Comparison of ENCODE assay signal across 21 mouse cellular contexts in the genomic region with DNA sequence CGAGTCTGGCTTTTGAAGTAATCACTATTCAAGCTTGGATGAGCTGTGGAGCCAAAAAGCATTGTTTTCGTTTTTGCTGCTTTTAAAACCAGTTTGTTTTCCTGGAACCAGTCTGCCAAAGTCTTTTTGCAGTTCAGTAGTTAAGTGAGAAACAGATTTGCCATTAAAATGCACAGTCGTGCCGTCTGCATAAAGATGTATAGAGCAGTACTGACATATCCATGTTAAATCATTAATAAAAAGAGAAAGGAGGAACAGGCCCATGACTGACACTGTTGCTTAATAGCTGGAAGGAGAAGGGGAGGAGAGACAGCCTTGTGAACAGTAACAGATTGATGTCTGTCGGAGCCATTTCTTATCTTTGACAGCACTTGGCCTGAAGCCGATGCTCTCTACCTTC.
DNase-seq lines count a peak whose midpoint lies in the region; ATAC-seq and TF ChIP-seq lines count a peak whose summit lies in the region.
"Had no signal": no experiment of that assay in that cellular context is flagged by ENCODE, and none has a peak within 500 bp of the region (broad histone marks: within the 10 kb centered on the region; RNA-seq: fewer than 3 reads in every experiment).

No protein-coding gene starts in this region.

- peak; percentile 3 for DNase-seq in midbrain, embryonic 14.5 days
- no peak for DNase-seq in midbrain, embryonic 10.5 days (ENCODE audit: low spot score)
- DNase-seq in brain, embryonic 18.5 days (ENCODE audit: low read depth, low spot score), result peak; percentile 72
- peak; percentile 76 for DNase-seq in forebrain, postnatal 0 days
- DNase-seq in ovary, postnatal 36 days (ENCODE audit: low spot score), result no peak
- DNase-seq: adrenal gland, adult 2 months; adrenal gland, postnatal 25 days; cerebellum, adult 11 months; cerebellum, adult 8-10 months; cerebellum, postnatal 14 days; embryo, embryonic 11 days; gastrocnemius, adult 2 months; gastrocnemius, postnatal 25 days had no signal

- H3K4me3 ChIP-seq in hindbrain, embryonic 15.5 days, result no peak overlapping the region
- H3K4me3 ChIP-seq in hindbrain, embryonic 12.5 days, result no peak overlapping the region
- H3K4me3 ChIP-seq in midbrain, embryonic 14.5 days (replicated peaks; ENCODE audit: low read depth, low read length), result no peak overlapping the region
- H3K4me3 ChIP-seq in midbrain, embryonic 10.5 days, result no peak overlapping the region
- H3K4me3 ChIP-seq in forebrain, postnatal 0 days (ENCODE audit: low read depth, low read length), result no peak overlapping the region
- H3K4me3 ChIP-seq: embryonic facial prominence, embryonic 15.5 days; erythroblast, embryonic 14.5 days; gastrocnemius, adult 2 months; heart, embryonic 12.5 days; hindbrain, embryonic 10.5 days had no signal

- TF ChIP-seq CTCF in forebrain, postnatal 0 days (IDR thresholded peaks at IDR 0.05; ENCODE audit: low read depth), result no peak

- H3K27me3 ChIP-seq in hindbrain, embryonic 15.5 days, result no peaks in the 10 kb centered on the region
- no peaks in the 10 kb centered on the region for H3K27me3 ChIP-seq in hindbrain, embryonic 12.5 days
- no peaks in the 10 kb centered on the region for H3K27me3 ChIP-seq in midbrain, embryonic 14.5 days (ENCODE audit: control insufficient read depth, insufficient read depth, low read length)
- no peaks in the 10 kb centered on the region for H3K27me3 ChIP-seq in midbrain, embryonic 10.5 days (ENCODE audit: low read depth, poor library complexity, severe bottlenecking)
- H3K27me3 ChIP-seq in forebrain, postnatal 0 days (ENCODE audit: insufficient read depth, low read length), result no peaks in the 10 kb centered on the region
- H3K27me3 ChIP-seq: embryonic facial prominence, embryonic 15.5 days; heart, embryonic 12.5 days had no signal

- no peak overlapping the region for H3K27ac ChIP-seq in hindbrain, embryonic 15.5 days (replicated peaks)
- H3K27ac ChIP-seq in hindbrain, embryonic 12.5 days, result no peak overlapping the region
- H3K27ac ChIP-seq in midbrain, embryonic 14.5 days (replicated peaks; ENCODE audit: low read depth, low read length), result no peak overlapping the region
- H3K27ac ChIP-seq in midbrain, embryonic 10.5 days (replicated peaks), result no peak overlapping the region
- peak overlapping the region; percentile 36; the same call in 1 of the 2 replicates for H3K27ac ChIP-seq in forebrain, postnatal 0 days (ENCODE audit: low read depth, low read length)
- H3K27ac ChIP-seq: embryonic facial prominence, embryonic 15.5 days; gastrocnemius, adult 2 months; hindbrain, embryonic 10.5 days had no signal

- no peaks in the 10 kb centered on the region for H3K4me1 ChIP-seq in hindbrain, embryonic 15.5 days (replicated peaks)
- no peaks in the 10 kb centered on the region for H3K4me1 ChIP-seq in hindbrain, embryonic 12.5 days
- H3K4me1 ChIP-seq in midbrain, embryonic 14.5 days (ENCODE audit: control insufficient read depth, insufficient read depth, low read length), result no peaks in the 10 kb centered on the region
- no peaks in the 10 kb centered on the region for H3K4me1 ChIP-seq in midbrain, embryonic 10.5 days
- H3K4me1 ChIP-seq in forebrain, postnatal 0 days (ENCODE audit: insufficient read depth), result no peaks in the 10 kb centered on the region
- H3K4me1 ChIP-seq: embryonic facial prominence, embryonic 15.5 days; heart, embryonic 12.5 days; hindbrain, embryonic 10.5 days had no signal

- H3K36me3 ChIP-seq in hindbrain, embryonic 15.5 days, result no peaks in the 10 kb centered on the region
- H3K36me3 ChIP-seq in hindbrain, embryonic 12.5 days, result no peaks in the 10 kb centered on the region
- no peaks in the 10 kb centered on the region for H3K36me3 ChIP-seq in midbrain, embryonic 14.5 days (ENCODE audit: control insufficient read depth, insufficient read depth, low read length)
- H3K36me3 ChIP-seq in midbrain, embryonic 10.5 days, result no peaks in the 10 kb centered on the region
- no peaks in the 10 kb centered on the region for H3K36me3 ChIP-seq in forebrain, postnatal 0 days (ENCODE audit: insufficient read depth)
- H3K36me3 ChIP-seq: embryonic facial prominence, embryonic 15.5 days; heart, embryonic 12.5 days; hindbrain, embryonic 10.5 days had no signal

- no peaks in the 10 kb centered on the region for H3K9me3 ChIP-seq in hindbrain, embryonic 15.5 days
- no peaks in the 10 kb centered on the region for H3K9me3 ChIP-seq in hindbrain, embryonic 12.5 days (replicated peaks)
- H3K9me3 ChIP-seq in midbrain, embryonic 14.5 days (ENCODE audit: control insufficient read depth, low read length), result no peaks in the 10 kb centered on the region
- H3K9me3 ChIP-seq in midbrain, embryonic 10.5 days (replicated peaks), result no peaks in the 10 kb centered on the region
- H3K9me3 ChIP-seq in forebrain, postnatal 0 days (ENCODE audit: low read length), result no peaks in the 10 kb centered on the region
- H3K9me3 ChIP-seq: embryonic facial prominence, embryonic 15.5 days; heart, embryonic 12.5 days; hindbrain, embryonic 10.5 days had no signal

- WGBS in hindbrain, embryonic 15.5 days, result 50% methylated on average over 6 of the region's 6 CpGs
- WGBS in hindbrain, embryonic 12.5 days, result 70% methylated on average over 6 of the region's 6 CpGs
- 60% methylated on average over 6 of the region's 6 CpGs for WGBS in midbrain, embryonic 14.5 days
- WGBS in midbrain, embryonic 10.5 days, result 84% methylated on average over 6 of the region's 6 CpGs
- 29% methylated on average over 6 of the region's 6 CpGs for WGBS in forebrain, postnatal 0 days

- peak; percentile 42; the same call in 1 of the 2 replicates for ATAC-seq in hindbrain, embryonic 15.5 days (ENCODE audit: low FRiP score, low read depth)
- no peak for ATAC-seq in hindbrain, embryonic 12.5 days (ENCODE audit: low FRiP score)
- no peak for ATAC-seq in midbrain, embryonic 14.5 days (ENCODE audit: low FRiP score, low TSS enrichment)
- ATAC-seq in forebrain, postnatal 0 days, result peak; percentile 86
- ATAC-seq: hindbrain, embryonic 16.5 days; inflammation-experienced regulatory T-cells, adult 6 months had no signal

- no peak overlapping the region for H3K4me2 ChIP-seq in hindbrain, embryonic 15.5 days
- H3K4me2 ChIP-seq in hindbrain, embryonic 12.5 days (replicated peaks), result no peak overlapping the region
- no peak overlapping the region for H3K4me2 ChIP-seq in midbrain, embryonic 14.5 days (ENCODE audit: low read length)
- H3K4me2 ChIP-seq in forebrain, postnatal 0 days (ENCODE audit: low read depth), result no peak overlapping the region
- H3K4me2 ChIP-seq: embryonic facial prominence, embryonic 15.5 days; heart, embryonic 12.5 days had no signal

- no peak overlapping the region for H3K9ac ChIP-seq in hindbrain, embryonic 15.5 days
- H3K9ac ChIP-seq in hindbrain, embryonic 12.5 days, result no peak overlapping the region
- no peak overlapping the region for H3K9ac ChIP-seq in midbrain, embryonic 14.5 days (replicated peaks; ENCODE audit: low read length)
- no peak overlapping the region for H3K9ac ChIP-seq in forebrain, postnatal 0 days
- H3K9ac ChIP-seq: embryonic facial prominence, embryonic 15.5 days; heart, embryonic 12.5 days had no signal

Comparison
In these comparisons a context has a peak if more than half of its experiments do, and no peak if none do; other contexts are left out.
1. ATAC-seq: peak in hindbrain, embryonic 15.5 days (single experiment) and forebrain, postnatal 0 days (single experiment); none in hindbrain, embryonic 12.5 days (single experiment) and midbrain, embryonic 14.5 days (single experiment).
2. DNase-seq: peak in midbrain, embryonic 14.5 days (single experiment), brain, embryonic 18.5 days (single experiment) and forebrain, postnatal 0 days (single experiment); none in midbrain, embryonic 10.5 days (single experiment) and ovary, postnatal 36 days (single experiment).